Comparison of ENCODE assay signal across 21 mouse cellular contexts in the genomic region with DNA sequence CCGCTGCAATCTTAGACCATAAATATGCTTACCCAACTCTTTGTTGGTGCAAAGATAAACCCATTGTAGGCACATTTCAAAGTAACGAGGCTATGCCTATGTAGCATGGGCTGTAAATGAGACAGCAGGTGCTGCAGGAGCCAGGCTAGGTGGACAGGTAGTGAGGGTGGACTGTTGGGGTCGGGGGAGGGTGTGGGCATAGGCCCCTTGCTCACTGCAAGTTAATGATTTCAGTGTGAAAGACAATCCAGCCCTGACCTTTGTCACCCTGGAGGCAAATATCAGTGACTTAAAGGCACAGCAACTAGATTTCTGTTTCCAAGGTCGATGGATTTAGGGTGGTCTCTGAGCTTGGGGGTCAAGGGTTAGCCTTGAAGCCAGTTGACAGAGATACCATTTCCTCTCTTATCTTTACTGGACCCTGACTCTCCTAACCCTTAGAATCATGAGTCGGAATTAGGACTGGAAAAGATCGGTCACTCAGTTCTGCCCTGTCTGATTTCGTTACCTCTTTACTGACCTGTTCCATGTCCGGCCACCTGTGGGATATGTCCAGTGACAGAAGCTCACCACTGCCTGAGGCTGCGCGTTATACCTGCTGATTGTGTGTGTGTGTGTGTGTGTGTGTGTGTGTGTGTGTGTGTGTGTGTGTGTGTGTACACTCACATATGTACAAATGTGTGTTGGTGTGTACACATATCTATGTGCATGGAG.
DNase-seq lines count a peak whose midpoint lies in the region; ATAC-seq lines count a peak whose summit lies in the region.
"Had no signal": no experiment of that assay in that cellular context is flagged by ENCODE, and none has a peak within 500 bp of the region (broad histone marks: within the 10 kb centered on the region; RNA-seq: fewer than 3 reads in every experiment).

No protein-coding gene starts in this region.

- H3K27me3 ChIP-seq in kidney, embryonic 14.5 days (ENCODE audit: control insufficient read depth, insufficient read depth, low read length), result no peaks in the 10 kb centered on the region
- H3K27me3 ChIP-seq in intestine, embryonic 15.5 days (replicated peaks), result no peaks in the 10 kb centered on the region
- H3K27me3 ChIP-seq in liver, embryonic 15.5 days, result no peaks in the 10 kb centered on the region
- H3K27me3 ChIP-seq: limb, embryonic 13.5 days; lung, embryonic 15.5 days had no signal

- WGBS in kidney, embryonic 14.5 days, result 57% methylated on average over 10 of the region's 10 CpGs
- WGBS in intestine, embryonic 15.5 days, result 55% methylated on average over 10 of the region's 10 CpGs
- WGBS in liver, embryonic 15.5 days (ENCODE audit: insufficient replicate concordance), result 63% methylated on average over 10 of the region's 10 CpGs

- DNase-seq in kidney, adult 18-20 months, result peak; percentile 23
- peak; percentile 21 for DNase-seq in liver
- no peak for DNase-seq in gastrocnemius, adult 8-10 months (ENCODE audit: low spot score in 2 of 2)
- DNase-seq in spleen, adult 18-20 months, result no peak
- DNase-seq: adrenal gland, postnatal 10 days; cerebellum, adult 8-10 months; forebrain, postnatal 0 days; gastrocnemius, postnatal 36 days; heart, postnatal 4 days; lung, postnatal 36 days; midbrain, embryonic 14.5 days; right cerebral cortex, postnatal 14 days had no signal

- H3K9me3 ChIP-seq in kidney, embryonic 14.5 days (ENCODE audit: control insufficient read depth, low read length), result 0 out of 2 replicates have a peak, but pooled peaks cover 3% of the 10 kb centered on the region
- no peaks in the 10 kb centered on the region for H3K9me3 ChIP-seq in intestine, embryonic 15.5 days
- H3K9me3 ChIP-seq in liver, embryonic 15.5 days (replicated peaks), result no peaks in the 10 kb centered on the region
- H3K9me3 ChIP-seq: heart, embryonic 10.5 days; limb, embryonic 13.5 days; lung, embryonic 15.5 days had no signal

- no peaks in the 10 kb centered on the region for H3K4me1 ChIP-seq in kidney, embryonic 14.5 days (ENCODE audit: control insufficient read depth, insufficient read depth, low read length)
- no peaks in the 10 kb centered on the region for H3K4me1 ChIP-seq in intestine, embryonic 15.5 days (replicated peaks)
- no peaks in the 10 kb centered on the region; the same call in 1 of the 2 replicates for H3K4me1 ChIP-seq in liver, embryonic 15.5 days (replicated peaks)
- H3K4me1 ChIP-seq: lung, embryonic 15.5 days had no signal

- no peak overlapping the region for H3K4me3 ChIP-seq in kidney, embryonic 14.5 days (ENCODE audit: low read length)
- no peak overlapping the region for H3K4me3 ChIP-seq in intestine, embryonic 15.5 days (replicated peaks)
- no peak overlapping the region for H3K4me3 ChIP-seq in liver, embryonic 15.5 days (replicated peaks)
- H3K4me3 ChIP-seq: heart, embryonic 10.5 days; limb, embryonic 13.5 days; lung, embryonic 15.5 days had no signal

- no peak overlapping the region for H3K27ac ChIP-seq in kidney, embryonic 14.5 days (ENCODE audit: low read depth, low read length)
- peak overlapping the region; percentile 17 for H3K27ac ChIP-seq in intestine, embryonic 15.5 days
- peak overlapping the region; percentile 33; the same call in 1 of the 2 replicates for H3K27ac ChIP-seq in liver, embryonic 15.5 days (replicated peaks)
- H3K27ac ChIP-seq: heart, embryonic 10.5 days; hindbrain, embryonic 14.5 days; limb, embryonic 13.5 days; lung, embryonic 15.5 days had no signal

- no peak for ATAC-seq in kidney, embryonic 14.5 days (ENCODE audit: low FRiP score, low TSS enrichment)
- peak; percentile 74 for ATAC-seq in intestine, embryonic 15.5 days
- peak; percentile 56 for ATAC-seq in liver, embryonic 15.5 days (ENCODE audit: insufficient read depth)
- no peak for ATAC-seq in megakaryocyte, adult 5-6 weeks (ENCODE audit: poor library complexity, severe bottlenecking)
- ATAC-seq: forebrain, postnatal 0 days; inflammation-experienced regulatory T-cells, adult 6 months had no signal

- H3K36me3 ChIP-seq in kidney, embryonic 14.5 days (ENCODE audit: control insufficient read depth, insufficient read depth, low read length), result no peaks in the 10 kb centered on the region
- H3K36me3 ChIP-seq in intestine, embryonic 15.5 days, result no peaks in the 10 kb centered on the region
- H3K36me3 ChIP-seq in liver, embryonic 15.5 days (replicated peaks), result no peaks in the 10 kb centered on the region
- H3K36me3 ChIP-seq: limb, embryonic 13.5 days had no signal

- H3K4me2 ChIP-seq in kidney, embryonic 14.5 days (replicated peaks; ENCODE audit: low read depth, low read length), result no peak overlapping the region
- 0 out of 2 replicates have a peak overlapping the region, but pooled peaks have one; percentile 26 for H3K4me2 ChIP-seq in intestine, embryonic 15.5 days (replicated peaks)
- no peak overlapping the region for H3K4me2 ChIP-seq in liver, embryonic 15.5 days
- H3K4me2 ChIP-seq: hindbrain, embryonic 14.5 days; limb, embryonic 13.5 days; lung, embryonic 15.5 days had no signal

- no peak overlapping the region for H3K9ac ChIP-seq in kidney, embryonic 14.5 days (ENCODE audit: low read depth, low read length)
- no peak overlapping the region for H3K9ac ChIP-seq in intestine, embryonic 15.5 days
- H3K9ac ChIP-seq in liver, embryonic 15.5 days, result no peak overlapping the region
- H3K9ac ChIP-seq: forebrain, postnatal 0 days; hindbrain, embryonic 14.5 days; limb, embryonic 13.5 days; lung, embryonic 15.5 days had no signal

Comparison
In these comparisons a context has a peak if more than half of its experiments do, and no peak if none do; other contexts are left out.
1. DNase-seq: peak in kidney, adult 18-20 months (single experiment) and liver (single experiment); none in gastrocnemius, adult 8-10 months (0 of 2) and spleen, adult 18-20 months (0 of 2).
2. ATAC-seq: peak in intestine, embryonic 15.5 days (single experiment) and liver, embryonic 15.5 days (single experiment); none in kidney, embryonic 14.5 days (single experiment) and megakaryocyte, adult 5-6 weeks (single experiment).